Mouse (Mus musculus): ENCODE results near the gene Cdc42se1.

Cdc42se1 gene

GRCm38 (mm10) chr3:95232771-95233170 lies 4.2 kb downstream of the Cdc42se1 start:
- no peaks in the 10 kb centered on the region for H3K27me3 ChIP-seq (ENCODE audit: control insufficient read depth, insufficient read depth, low read length, poor library complexity, severe bottlenecking)
- no peak for DNase-seq (ENCODE audit: low read depth, low spot score)
- peaks cover 19% of the 10 kb centered on the region for H3K36me3 ChIP-seq (ENCODE audit: control insufficient read depth, insufficient read depth, low read length, poor library complexity, severe bottlenecking)

DNA sequence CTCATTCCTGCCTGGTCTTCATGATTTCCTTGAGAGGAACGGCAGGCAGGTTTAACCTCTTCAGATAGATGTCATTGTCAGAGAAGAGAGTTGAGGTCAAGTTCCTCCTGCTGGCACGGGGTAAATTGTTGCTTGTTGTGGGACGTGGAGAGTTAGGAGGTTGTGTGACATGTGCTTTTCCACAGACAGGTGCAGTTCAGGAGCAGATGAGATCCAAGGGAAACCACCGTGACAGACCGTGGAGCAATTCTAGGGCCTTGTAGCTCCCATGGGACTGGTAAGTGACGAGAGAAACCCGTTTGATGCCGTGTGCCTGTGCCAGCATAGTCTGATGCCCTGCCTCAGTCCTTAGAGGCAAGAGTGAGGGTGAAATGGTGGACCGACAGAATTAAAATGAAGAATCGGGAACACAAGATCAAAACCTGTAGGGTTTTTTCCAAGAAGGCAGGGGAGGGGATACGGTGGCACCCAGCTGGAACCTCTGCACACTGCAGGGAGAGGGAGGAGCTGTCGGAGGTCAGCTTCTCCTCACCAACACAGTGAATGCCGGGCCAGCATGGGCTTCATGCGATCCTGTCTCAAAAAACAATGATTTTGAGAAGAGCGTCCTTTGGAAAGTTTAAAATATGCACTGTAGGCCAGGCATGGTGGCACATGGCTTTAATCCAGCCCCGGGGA lies 4.9 kb downstream of the Cdc42se1 start:
- DNase-seq (ENCODE audit: low read depth, low spot score): peak; percentile 20
- peaks cover 19% of the 10 kb centered on the region for H3K36me3 ChIP-seq (ENCODE audit: control insufficient read depth, insufficient read depth, low read length, poor library complexity, severe bottlenecking)
- H3K27me3 ChIP-seq (ENCODE audit: control insufficient read depth, insufficient read depth, low read length, poor library complexity, severe bottlenecking): no peaks in the 10 kb centered on the region

DNA sequence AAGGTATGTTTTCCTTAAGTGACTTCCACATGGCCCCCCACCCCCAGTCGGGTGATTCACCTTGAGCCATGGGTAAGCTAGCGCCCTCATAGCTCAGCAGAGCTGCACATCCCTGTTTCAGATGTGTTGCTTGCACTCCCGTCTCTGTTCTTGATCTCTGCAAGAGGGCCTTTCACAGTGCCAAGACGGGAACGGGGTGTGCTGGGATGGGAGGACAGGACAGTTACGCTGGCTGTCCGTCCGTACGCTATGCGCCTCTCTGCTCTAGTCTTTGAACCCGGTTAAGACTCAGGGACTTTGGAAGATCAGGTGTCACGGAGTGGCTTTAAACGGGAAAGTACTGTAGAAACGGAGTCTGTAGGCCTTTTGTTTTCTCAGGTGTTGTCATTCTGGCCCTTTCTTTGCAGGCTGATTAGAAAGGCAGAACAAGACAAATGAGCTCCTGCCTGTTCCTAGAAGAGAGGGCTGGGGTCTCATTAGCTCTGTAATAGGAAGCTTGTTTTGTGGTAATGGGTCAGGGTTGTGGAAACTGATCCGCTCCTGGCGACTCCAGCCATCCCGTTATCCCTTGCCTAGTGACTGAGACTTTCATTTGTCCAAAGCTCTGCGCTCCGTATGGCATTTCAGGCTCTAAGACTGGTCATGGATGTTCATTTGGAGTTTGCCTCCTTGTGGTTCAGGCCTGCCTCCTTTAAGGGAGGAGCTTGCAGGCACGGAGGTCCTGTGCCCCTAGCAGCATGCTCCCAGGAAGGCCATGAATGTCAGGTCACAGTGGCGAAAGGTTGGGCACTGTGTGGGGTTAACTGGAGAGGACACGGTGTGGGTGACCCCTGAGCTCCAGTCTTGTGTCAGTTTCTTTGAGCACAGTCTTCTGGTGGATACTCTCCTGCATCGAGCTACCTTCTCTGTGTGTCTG lies 7.1 kb downstream of the Cdc42se1 start:
- Histone ChIP-seq H3K36me3 (ENCODE audit: control insufficient read depth, insufficient read depth, low read length, poor library complexity, severe bottlenecking) (peaks cover 19% of the 10 kb centered on the region), H3K27me3 (ENCODE audit: control insufficient read depth, insufficient read depth, low read length, poor library complexity, severe bottlenecking) (no peaks in the 10 kb centered on the region)
- no peak for DNase-seq (ENCODE audit: low read depth, low spot score)

GRCm38 (mm10) chr3:95237541-95238099 lies 9.1 kb downstream of the Cdc42se1 start:
- peaks cover 12% of the 10 kb centered on the region for H3K36me3 ChIP-seq (ENCODE audit: control insufficient read depth, insufficient read depth, low read length, poor library complexity, severe bottlenecking)
- DNase-seq (ENCODE audit: low read depth, low spot score): no peak
- no peaks in the 10 kb centered on the region for H3K27me3 ChIP-seq (ENCODE audit: control insufficient read depth, insufficient read depth, low read length, poor library complexity, severe bottlenecking)

GRCm38 (mm10) chr3:95239022-95239421 lies 10.5 kb downstream of the Cdc42se1 start:
- H3K36me3 ChIP-seq (ENCODE audit: control insufficient read depth, insufficient read depth, low read length, poor library complexity, severe bottlenecking): peaks cover 10% of the 10 kb centered on the region
- H3K27me3 ChIP-seq (ENCODE audit: control insufficient read depth, insufficient read depth, low read length, poor library complexity, severe bottlenecking): no peaks in the 10 kb centered on the region
- DNase-seq (ENCODE audit: low read depth, low spot score): peak; percentile 18

GRCm38 (mm10) chr3:95239971-95240370 lies 11.4 kb downstream of the Cdc42se1 start:
- Histone ChIP-seq H3K36me3 (ENCODE audit: control insufficient read depth, insufficient read depth, low read length, poor library complexity, severe bottlenecking) (peaks cover 3% of the 10 kb centered on the region), H3K27me3 (ENCODE audit: control insufficient read depth, insufficient read depth, low read length, poor library complexity, severe bottlenecking) (no peaks in the 10 kb centered on the region)
- DNase-seq (ENCODE audit: low read depth, low spot score): no peak

- H3K27me3 ChIP-seq (ENCODE audit: control insufficient read depth, insufficient read depth, low read length, poor library complexity, severe bottlenecking): no peaks in the 10 kb centered on the region
- no peak for DNase-seq (ENCODE audit: low read depth, low spot score)
- H3K36me3 ChIP-seq (ENCODE audit: control insufficient read depth, insufficient read depth, low read length, poor library complexity, severe bottlenecking): 0 out of 2 replicates have a peak, but pooled peaks cover 2% of the 10 kb centered on the region
These were observed 12.4 kb downstream of the Cdc42se1 start for GRCm38 (mm10) chr3:95240900-95241299.

GRCm38 (mm10) chr3:95241498-95241897 lies 13.0 kb downstream of the Cdc42se1 start, which contains the start of gene Gm128:
Gene Gm128, minus strand, starts transcription at chr3:95241598.
- DNase-seq (ENCODE audit: low read depth, low spot score): no peak
- Histone ChIP-seq H3K36me3 (ENCODE audit: control insufficient read depth, insufficient read depth, low read length, poor library complexity, severe bottlenecking) (no peaks in the 10 kb centered on the region), H3K27me3 (ENCODE audit: control insufficient read depth, insufficient read depth, low read length, poor library complexity, severe bottlenecking) (no peaks in the 10 kb centered on the region)

- H3K27me3 ChIP-seq (ENCODE audit: control insufficient read depth, insufficient read depth, low read length, poor library complexity, severe bottlenecking): no peaks in the 10 kb centered on the region
- DNase-seq (ENCODE audit: low read depth, low spot score): no peak
- H3K36me3 ChIP-seq (ENCODE audit: control insufficient read depth, insufficient read depth, low read length, poor library complexity, severe bottlenecking): no peaks in the 10 kb centered on the region
These were observed 14.6 kb downstream of the Cdc42se1 start for GRCm38 (mm10) chr3:95243086-95243485.

- Histone ChIP-seq H3K36me3 (ENCODE audit: control insufficient read depth, insufficient read depth, low read length, poor library complexity, severe bottlenecking) (no peaks in the 10 kb centered on the region), H3K27me3 (ENCODE audit: control insufficient read depth, insufficient read depth, low read length, poor library complexity, severe bottlenecking) (no peaks in the 10 kb centered on the region)
- DNase-seq (ENCODE audit: low read depth, low spot score): no peak
These were observed 18.1 kb downstream of the Cdc42se1 start for GRCm38 (mm10) chr3:95246465-95247231.

GRCm38 (mm10) chr3:95247660-95248336 lies 19.3 kb downstream of the Cdc42se1 start:
- Histone ChIP-seq H3K27me3 (ENCODE audit: control insufficient read depth, insufficient read depth, low read length, poor library complexity, severe bottlenecking) (no peaks in the 10 kb centered on the region), H3K36me3 (ENCODE audit: control insufficient read depth, insufficient read depth, low read length, poor library complexity, severe bottlenecking) (no peaks in the 10 kb centered on the region)
- DNase-seq (ENCODE audit: low read depth, low spot score): no peak

- no peak for DNase-seq (ENCODE audit: low read depth, low spot score)
- H3K27me3 ChIP-seq (ENCODE audit: control insufficient read depth, insufficient read depth, low read length, poor library complexity, severe bottlenecking): no peaks in the 10 kb centered on the region
- H3K36me3 ChIP-seq (ENCODE audit: control insufficient read depth, insufficient read depth, low read length, poor library complexity, severe bottlenecking): no peaks in the 10 kb centered on the region
These were observed 21.8 kb downstream of the Cdc42se1 start for GRCm38 (mm10) chr3:95250361-95250760.

DNA sequence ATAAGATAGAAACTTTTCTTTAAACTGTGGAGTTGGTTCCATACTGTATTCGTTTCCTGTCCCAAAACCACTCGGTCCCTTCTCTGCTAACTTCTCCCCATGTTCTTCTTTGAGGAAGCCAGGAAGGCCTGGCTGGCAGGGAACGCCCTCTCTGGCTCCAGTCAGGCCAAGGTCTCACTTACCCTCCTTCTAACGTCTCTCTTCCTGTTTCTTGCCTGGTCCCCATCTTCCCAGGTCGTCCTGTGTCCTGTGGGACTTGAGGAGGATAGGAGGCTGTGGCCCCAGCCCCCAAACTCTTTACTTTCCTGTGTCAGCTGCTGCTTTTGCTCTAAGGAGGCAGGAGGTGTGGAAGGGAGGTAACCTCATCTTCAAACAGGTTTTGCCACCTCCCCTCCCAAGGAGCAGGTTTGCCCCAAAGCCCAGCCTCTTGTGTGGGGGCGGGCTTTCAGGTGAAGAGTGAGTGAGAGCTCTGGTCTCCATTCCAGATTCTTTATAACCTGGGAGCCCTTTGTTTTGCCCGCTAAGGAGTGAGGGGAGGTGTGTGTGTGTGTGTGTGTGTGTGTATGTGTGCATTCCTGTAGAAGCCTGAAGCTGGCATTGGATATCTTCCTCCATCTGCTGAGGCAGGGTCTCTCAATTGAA lies 22.4 kb downstream of the Cdc42se1 start, which contains the start of gene Bnipl:
Bnipl (minus strand) TSS at position 411 of the 642 bp plus-strand sequence.
- Histone ChIP-seq H3K27me3 (ENCODE audit: control insufficient read depth, insufficient read depth, low read length, poor library complexity, severe bottlenecking) (no peaks in the 10 kb centered on the region), H3K36me3 (ENCODE audit: control insufficient read depth, insufficient read depth, low read length, poor library complexity, severe bottlenecking) (no peaks in the 10 kb centered on the region)
- no peak for DNase-seq (ENCODE audit: low read depth, low spot score)
